Mouse (Mus musculus): ENCODE measurements around the gene Olfr13. TPM values are rescaled to one million over a fixed set of nuclear protein-coding genes. Genes with fewer than 3 reads are reported as not detected.

Olfr13 gene
- polyA plus RNA-seq (2012; ENCODE audit: low replicate concordance) = not detected in 2 replicates

DNA sequence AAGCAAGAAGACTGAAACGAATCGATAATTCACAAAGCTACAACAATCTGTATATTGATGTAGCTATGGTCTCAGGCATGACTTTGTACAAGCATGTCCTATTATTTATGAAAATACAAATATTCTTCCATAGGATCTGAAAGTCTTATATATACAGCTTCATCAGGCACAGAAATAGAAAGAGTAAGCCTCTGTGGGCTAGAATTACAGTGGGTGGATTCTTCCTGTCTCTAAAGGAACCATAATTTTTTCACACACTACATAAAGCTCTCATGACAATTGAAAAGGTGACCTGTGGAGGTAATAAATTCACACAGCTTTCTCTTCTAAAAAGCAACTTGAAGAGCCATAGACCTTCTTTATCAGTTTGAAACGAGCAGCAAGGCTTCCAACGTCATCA lies at the start of gene Olfr13:
Gene Olfr13, plus strand, starts transcription at position 301 of the 400 bp plus-strand sequence.

DNA sequence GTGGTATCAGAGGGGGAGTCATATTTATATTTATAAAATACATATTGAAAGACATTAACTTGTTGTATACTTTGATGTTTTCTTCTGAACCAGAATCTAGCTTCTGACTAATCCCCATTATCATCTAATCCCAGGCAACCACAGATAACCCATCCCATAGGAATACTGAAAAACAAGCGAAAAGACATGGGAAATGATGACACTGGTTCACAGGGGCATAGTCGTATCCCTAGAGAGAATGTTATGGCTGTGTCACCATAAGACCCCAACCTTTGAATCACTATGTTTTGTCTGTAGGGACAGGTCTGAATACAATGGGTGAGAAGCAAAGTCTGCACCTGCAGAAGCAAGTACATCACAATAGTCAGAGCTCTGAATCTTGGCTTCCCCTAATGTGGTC lies 25.7 kb upstream of the Olfr13 start, which contains the start of gene Olfr237-ps1:
Gene Olfr237-ps1, plus strand, starts transcription at position 301 of the 400 bp plus-strand sequence.

DNA sequence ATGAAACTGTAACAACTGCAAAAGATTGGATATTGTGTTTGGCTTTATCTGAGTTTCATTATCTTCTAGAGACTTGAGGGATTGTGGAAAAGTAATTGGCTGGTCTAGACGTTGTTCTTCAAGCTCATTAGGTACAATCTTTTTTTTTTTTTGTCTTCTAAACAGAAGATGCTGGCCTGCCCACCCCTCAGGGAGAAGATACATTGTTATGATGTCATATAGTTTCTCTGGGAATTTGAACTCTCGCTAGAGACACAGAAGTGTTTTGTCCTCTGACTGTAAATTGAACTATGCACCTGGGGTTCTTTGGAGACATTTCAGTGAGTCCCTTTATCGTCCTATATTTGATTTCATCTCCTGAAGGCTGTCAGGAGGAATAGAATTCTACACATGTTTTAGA lies 9.0 kb upstream of the Olfr13 start, which contains the start of gene Olfr437:
Gene Olfr437, plus strand, starts transcription at position 301 of the 400 bp plus-strand sequence.

DNA sequence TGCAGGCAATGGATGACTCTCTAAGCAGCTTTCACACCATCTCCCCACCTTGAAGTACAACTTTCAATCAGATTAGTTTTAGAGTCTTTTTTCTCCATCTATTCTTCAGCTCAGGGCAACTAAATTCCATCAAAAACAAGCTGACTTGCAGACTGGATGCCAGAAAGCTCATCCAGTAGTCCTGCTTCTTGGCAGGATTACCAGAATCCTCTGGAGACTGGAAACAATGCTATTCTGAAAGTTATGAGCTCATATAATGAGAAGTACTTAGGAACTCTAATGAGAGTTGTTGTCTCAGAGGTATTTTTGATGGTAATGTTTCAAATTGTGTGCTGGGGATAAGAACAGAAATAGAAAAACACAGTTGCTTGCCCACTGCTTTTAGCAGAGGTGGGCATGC lies 24.8 kb downstream of the Olfr13 start, which contains the start of gene Olfr435:
Gene Olfr435, plus strand, starts transcription at position 366 of the 400 bp plus-strand sequence.

DNA sequence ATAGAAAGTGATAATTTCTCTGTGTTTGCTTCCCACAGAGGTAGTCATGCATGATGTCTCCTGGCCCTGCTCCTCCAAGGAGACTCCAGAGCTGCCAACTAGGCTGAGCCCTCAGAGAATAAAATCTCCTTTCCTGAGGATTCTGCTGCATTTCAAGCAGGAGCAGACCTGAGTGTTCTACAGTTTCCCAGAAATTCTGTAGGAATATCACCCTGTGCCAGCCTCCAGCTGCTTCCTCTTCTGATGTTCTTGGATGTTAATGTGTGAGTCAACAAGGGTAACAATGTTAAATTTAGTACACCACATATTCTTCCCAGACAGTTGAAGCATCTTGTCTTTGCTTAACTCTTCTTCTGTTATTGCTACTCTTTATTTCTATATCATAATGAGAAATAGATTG lies 40.9 kb downstream of the Olfr13 start, which contains the start of gene Olfr434:
Gene Olfr434, plus strand, starts transcription at position 149 of the 400 bp plus-strand sequence.

Other genes starting within 250 kb of the Olfr13 start
- gene Olfr444, start 223.1 kb upstream of the Olfr13 start, polyA plus RNA-seq (2012; ENCODE audit: low replicate concordance) = not detected in 2 replicates
- gene Olfr441, start 65.8 kb upstream of the Olfr13 start, polyA plus RNA-seq (2012; ENCODE audit: low replicate concordance) = not detected in 2 replicates
- not detected in 2 replicates for gene Olfr237-ps1, start 25.6 kb upstream of the Olfr13 start, polyA plus RNA-seq (2012; ENCODE audit: low replicate concordance)
- not detected in 2 replicates for gene Olfr437, start 8.9 kb upstream of the Olfr13 start, polyA plus RNA-seq (2012; ENCODE audit: low replicate concordance)
- gene Olfr435, start 25.0 kb downstream of the Olfr13 start, polyA plus RNA-seq (2012; ENCODE audit: low replicate concordance) = not detected in 2 replicates
- not detected in 2 replicates for gene Olfr434, start 40.9 kb downstream of the Olfr13 start, polyA plus RNA-seq (2012; ENCODE audit: low replicate concordance)
- not detected in 2 replicates for gene Olfr47, start 59.4 kb downstream of the Olfr13 start, polyA plus RNA-seq (2012; ENCODE audit: low replicate concordance)
- 0.17 and 0.29 TPM in 2 replicates for gene Arhgef5, start 93.4 kb downstream of the Olfr13 start, polyA plus RNA-seq (2012; ENCODE audit: low replicate concordance)
- not detected in 2 replicates for gene Nobox, start 137.4 kb downstream of the Olfr13 start, polyA plus RNA-seq (2012; ENCODE audit: low replicate concordance)

Measured in hematopoietic multipotent progenitor cell, adult 10-12 weeks (in vitro differentiated cells).